Mouse (Mus musculus) midbrain, embryonic 14.5 days (tissue): ENCODE measurements around the gene Olfr575. TPM values are rescaled to one million over a fixed set of nuclear protein-coding genes. Genes with fewer than 3 reads are reported as not detected.

Experiments used
- polyA plus RNA-seq: library from polyadenylated mRNA; unstranded; fragments of >200 nt; fragmentation: Nextera tagmentation; extraction: Ambion mirVana; gene quantifications from 2 replicates; pipeline ENCODE4 v1.2.1, GENCODE M21; 2014

The Olfr575 gene
- polyA plus RNA-seq, 1 experiment from 2014 or later: not detected

Other genes starting within 250 kb of the Olfr575 start
- not detected in 2 replicates for gene Olfr33, start 239.7 kb downstream of the Olfr575 start, polyA plus RNA-seq
- not detected in 2 replicates for gene Olfr559, start 231.3 kb downstream of the Olfr575 start, polyA plus RNA-seq
- gene Olfr560, start 199.4 kb downstream of the Olfr575 start, polyA plus RNA-seq: not detected in 2 replicates
- gene Olfr78, start 199.3 kb downstream of the Olfr575 start, polyA plus RNA-seq: not detected in 2 replicates
- gene Olfr561, start 187.6 kb downstream of the Olfr575 start, polyA plus RNA-seq: not detected in 2 replicates
- gene Olfr564, start 155.3 kb downstream of the Olfr575 start, polyA plus RNA-seq: not detected in 2 replicates
- gene Olfr566, start 100.0 kb downstream of the Olfr575 start, polyA plus RNA-seq: not detected in 2 replicates
- gene Olfr568, start 81.7 kb downstream of the Olfr575 start, polyA plus RNA-seq: not detected in 2 replicates
- gene Olfr569, start 67.9 kb downstream of the Olfr575 start, polyA plus RNA-seq: not detected in 2 replicates
- not detected in 2 replicates for gene Olfr570, start 64.2 kb downstream of the Olfr575 start, polyA plus RNA-seq
- not detected in 2 replicates for gene Olfr571, start 41.2 kb downstream of the Olfr575 start, polyA plus RNA-seq
- gene Olfr572, start 34.4 kb downstream of the Olfr575 start, polyA plus RNA-seq: not detected in 2 replicates
- not detected in 2 replicates for gene Olfr573-ps1, start 16.2 kb downstream of the Olfr575 start, polyA plus RNA-seq
- not detected in 2 replicates for gene Olfr574, start 10.3 kb downstream of the Olfr575 start, polyA plus RNA-seq
- gene Olfr576, start 3.9 kb upstream of the Olfr575 start, polyA plus RNA-seq: not detected in 2 replicates
- not detected in 2 replicates for gene Olfr577, start 17.2 kb upstream of the Olfr575 start, polyA plus RNA-seq
- gene Olfr578, start 30.5 kb upstream of the Olfr575 start, polyA plus RNA-seq: not detected in 2 replicates
- not detected in 2 replicates for gene Olfr582, start 79.2 kb upstream of the Olfr575 start, polyA plus RNA-seq
- gene Olfr583, start 92.5 kb upstream of the Olfr575 start, polyA plus RNA-seq: not detected in 2 replicates
- not detected in 2 replicates for gene Olfr584, start 123.1 kb upstream of the Olfr575 start, polyA plus RNA-seq
- gene Olfr585, start 138.9 kb upstream of the Olfr575 start, polyA plus RNA-seq: not detected in 2 replicates
- not detected in 2 replicates for gene Olfr586, start 166.9 kb upstream of the Olfr575 start, polyA plus RNA-seq
- gene Olfr588-ps1, start 182.1 kb upstream of the Olfr575 start, polyA plus RNA-seq: not detected in 2 replicates
- gene Olfr589, start 197.6 kb upstream of the Olfr575 start, polyA plus RNA-seq: not detected in 2 replicates
- not detected in 2 replicates for gene Olfr591, start 219.6 kb upstream of the Olfr575 start, polyA plus RNA-seq
- not detected in 2 replicates for gene Olfr592, start 226.0 kb upstream of the Olfr575 start, polyA plus RNA-seq